ENCODE assay signal across 8 mouse cellular contexts in genomic region chr10:88451221-88451620, GRCm38 (mm10). TPM values are rescaled to one million over a fixed set of nuclear protein-coding genes. Genes with fewer than 3 reads are reported as not detected.
DNase-seq lines count a peak whose midpoint lies in the region; ATAC-seq and TF ChIP-seq lines count a peak whose summit lies in the region.
"Had no signal": no experiment of that assay in that cellular context is flagged by ENCODE, and none has a peak within 500 bp of the region (broad histone marks: within the 10 kb centered on the region; RNA-seq: fewer than 3 reads in every experiment).

No protein-coding gene starts in this region.

- peaks cover 3% of the 10 kb centered on the region; the same call in 1 of the 2 replicates for H3K36me3 ChIP-seq in limb, embryonic 14.5 days (ENCODE audit: control insufficient read depth, insufficient read depth, low read length)
- no peaks in the 10 kb centered on the region for H3K36me3 ChIP-seq in limb, embryonic 10.5 days
- H3K36me3 ChIP-seq in lung, postnatal 0 days (ENCODE audit: insufficient read depth, low read length): no peaks in the 10 kb centered on the region

- H3K4me1 ChIP-seq in limb, embryonic 14.5 days (ENCODE audit: control insufficient read depth, insufficient read depth, low read length): no peaks in the 10 kb centered on the region
- no peaks in the 10 kb centered on the region for H3K4me1 ChIP-seq in limb, embryonic 10.5 days
- H3K4me1 ChIP-seq in lung, postnatal 0 days (ENCODE audit: insufficient read depth, low read depth, low read length): no peaks in the 10 kb centered on the region
- H3K4me1 ChIP-seq: limb, embryonic 15.5 days had no signal

- TF ChIP-seq CTCF in lung, postnatal 0 days (IDR thresholded peaks at IDR 0.05): no peak

- H3K9me3 ChIP-seq in limb, embryonic 14.5 days (ENCODE audit: control insufficient read depth, low read length): no peaks in the 10 kb centered on the region
- no peaks in the 10 kb centered on the region for H3K9me3 ChIP-seq in limb, embryonic 10.5 days (replicated peaks)
- no peaks in the 10 kb centered on the region for H3K9me3 ChIP-seq in lung, postnatal 0 days (ENCODE audit: low read length)
- H3K9me3 ChIP-seq: limb, embryonic 15.5 days had no signal

- peak; percentile 9 for DNase-seq in limb, embryonic 14.5 days (ENCODE audit: low spot score)
- DNase-seq in limb, embryonic 10.5 days (ENCODE audit: low spot score): no peak
- peak; percentile 90 for DNase-seq in brain, adult 2 months (ENCODE audit: low read depth, low spot score)
- peak; percentile 32 to 72 for DNase-seq in cerebellum, postnatal 25 days
- peak; percentile 53 for DNase-seq in lung, postnatal 0 days (ENCODE audit: low spot score)
- no peak for DNase-seq in kidney, postnatal 10 days

- H3K4me2 ChIP-seq in limb, embryonic 14.5 days (replicated peaks; ENCODE audit: low read depth, low read length, severe bottlenecking): no peak overlapping the region
- H3K4me2 ChIP-seq in lung, postnatal 0 days (replicated peaks; ENCODE audit: low read depth, low read length): no peak overlapping the region
- H3K4me2 ChIP-seq: limb, embryonic 15.5 days had no signal

- H3K9ac ChIP-seq in limb, embryonic 14.5 days (ENCODE audit: low read depth, low read length, severe bottlenecking): no peak overlapping the region
- no peak overlapping the region for H3K9ac ChIP-seq in lung, postnatal 0 days (replicated peaks; ENCODE audit: low read depth)
- H3K9ac ChIP-seq: limb, embryonic 15.5 days had no signal

- WGBS in limb, embryonic 14.5 days: 77% methylated on average over 2 of the region's 2 CpGs
- 85% methylated on average over 2 of the region's 2 CpGs for WGBS in limb, embryonic 10.5 days
- WGBS in lung, postnatal 0 days: 70% methylated on average over 2 of the region's 2 CpGs

- TF ChIP-seq POLR2A in limb, embryonic 14.5 days (IDR thresholded peaks at IDR 0.05; ENCODE audit: borderline replicate concordance, extremely low read depth, insufficient read depth, insufficient read length): no peak

- no peak overlapping the region for H3K4me3 ChIP-seq in limb, embryonic 14.5 days (replicated peaks; ENCODE audit: low read length)
- H3K4me3 ChIP-seq in limb, embryonic 10.5 days: no peak overlapping the region
- no peak overlapping the region for H3K4me3 ChIP-seq in lung, postnatal 0 days (ENCODE audit: low read depth, low read length)
- H3K4me3 ChIP-seq: limb, embryonic 15.5 days had no signal

- TF ChIP-seq EP300 in lung, postnatal 0 days (IDR thresholded peaks at IDR 0.05): no peak

- no peaks in the 10 kb centered on the region for H3K27me3 ChIP-seq in limb, embryonic 14.5 days (ENCODE audit: control insufficient read depth, insufficient read depth, low read length)
- no peaks in the 10 kb centered on the region for H3K27me3 ChIP-seq in limb, embryonic 10.5 days (ENCODE audit: low read depth, poor library complexity, severe bottlenecking)
- no peaks in the 10 kb centered on the region for H3K27me3 ChIP-seq in lung, postnatal 0 days (replicated peaks; ENCODE audit: insufficient read depth, low read length)
- H3K27me3 ChIP-seq: limb, embryonic 15.5 days had no signal

- ATAC-seq in limb, embryonic 14.5 days (ENCODE audit: low FRiP score, low read depth): no peak
- no peak; the same call in 1 of the 2 replicates for ATAC-seq in lung, postnatal 0 days
- no peak for ATAC-seq in CD4-positive, CD25-positive, alpha-beta regulatory T cell, adult 4 months

- H3K27ac ChIP-seq in limb, embryonic 14.5 days (replicated peaks; ENCODE audit: low read depth, low read length): no peak overlapping the region
- H3K27ac ChIP-seq in limb, embryonic 10.5 days: no peak overlapping the region
- H3K27ac ChIP-seq in lung, postnatal 0 days (ENCODE audit: low read length): no peak overlapping the region
- H3K27ac ChIP-seq: limb, embryonic 15.5 days had no signal

RNA-seq across cellular contexts. Expression of gene Sycp3, which starts 8.1 kb away (rescaled TPM):
- polyA plus RNA-seq in limb, embryonic 14.5 days (2012; rRNA removed): 0.10 TPM in 1 of 2 replicates, not detected in the other
- polyA plus RNA-seq in limb, embryonic 14.5 days (2014; fragmentation: Nextera tagmentation; extraction: Ambion mirVana): not detected in 2 replicates
- 0.21 TPM in 1 of 2 replicates, not detected in the other for polyA plus RNA-seq in limb, embryonic 10.5 days (2016; fragmentation: Nextera tagmentation; extraction: Ambion mirVana)
- polyA plus RNA-seq in lung, postnatal 0 days (2015; fragmentation: Nextera tagmentation; extraction: Ambion mirVana): not detected in 2 replicates
- polyA plus RNA-seq in CD4-positive, CD25-positive, alpha-beta regulatory T cell, adult 4 months (2017; shearing (Covaris generic)): not detected
- polyA plus RNA-seq: limb, embryonic 15.5 days had no signal

RNA-seq across cellular contexts. Expression of gene Chpt1, which starts 52.7 kb away (rescaled TPM):
- polyA plus RNA-seq in limb, embryonic 14.5 days (2012; rRNA removed): 10.3 and 12.5 TPM in 2 replicates
- 34.3 and 35.9 TPM in 2 replicates for polyA plus RNA-seq in limb, embryonic 14.5 days (2014; fragmentation: Nextera tagmentation; extraction: Ambion mirVana)
- 16.0 and 19.9 TPM in 2 replicates for polyA plus RNA-seq in limb, embryonic 10.5 days (2016; fragmentation: Nextera tagmentation; extraction: Ambion mirVana)
- polyA plus RNA-seq in lung, postnatal 0 days (2015; fragmentation: Nextera tagmentation; extraction: Ambion mirVana): 120 and 125 TPM in 2 replicates
- polyA plus RNA-seq in CD4-positive, CD25-positive, alpha-beta regulatory T cell, adult 4 months (2017; shearing (Covaris generic)): 1 to 10 TPM; 4.1 to 4.5 TPM

Comparison
In these comparisons a context has a peak if more than half of its experiments do, and no peak if none do; other contexts are left out.
1. DNase-seq: peak in limb, embryonic 14.5 days (single experiment), brain, adult 2 months (single experiment), cerebellum, postnatal 25 days (2 of 2) and lung, postnatal 0 days (single experiment); none in limb, embryonic 10.5 days (single experiment) and kidney, postnatal 10 days (single experiment).